Mouse (Mus musculus) CH12.LX (cell line): ENCODE data around the gene Rasgrp2.

ENCODE experiments used
- BHLHE40 ChIP-seq: IDR thresholded peaks from 2 replicates; pipeline ENCODE4 v1.6.1; 2011; ENCODE audit warnings: mild to moderate bottlenecking, low read depth, low read length, improper control_type of control experiment
- CTCF ChIP-seq, 2 experiments: IDR thresholded peaks in 1 of 2; conservative IDR thresholded peaks in 1 of 2; 2 replicates each; pipeline ENCODE4 v1.5.1; 2011 to 2012; ENCODE audit warnings: low read depth in 2 of 2, low read length in 2 of 2, improper control_type of control experiment in 1 of 2, inconsistent platforms in 1 of 2, mild to moderate bottlenecking in 1 of 2, moderate library complexity in 1 of 2
- EP300 ChIP-seq: IDR thresholded peaks from 2 replicates; pipeline ENCODE4 v1.6.1; 2011; ENCODE audit warnings: low read length, improper control_type of control experiment
- HCFC1 ChIP-seq: IDR thresholded peaks from 2 replicates; pipeline ENCODE4 v1.6.1; 2012; ENCODE audit warnings: low read depth, mild to moderate bottlenecking, inconsistent platforms, low read length, improper control_type of control experiment
- JUND ChIP-seq: conservative IDR thresholded peaks from 2 replicates; pipeline ENCODE4 v1.6.1; 2011; ENCODE audit warnings: low read depth, low read length, improper control_type of control experiment
- MAFK ChIP-seq: IDR thresholded peaks from 2 replicates; pipeline ENCODE4 v1.6.1; 2011; ENCODE audit warnings: low read length, improper control_type of control experiment; ENCODE audit not compliant: insufficient replicate concordance
- POLR2A ChIP-seq: IDR thresholded peaks from 2 replicates; pipeline ENCODE4 v1.6.1; 2011; ENCODE audit warnings: low read depth, mild to moderate bottlenecking, improper control_type of control experiment, low read length
- POLR2AphosphoS2 ChIP-seq: IDR thresholded peaks from 2 replicates; pipeline ENCODE4 v1.6.1; 2011; ENCODE audit warnings: low read depth, low read length, improper control_type of control experiment
- UBTF ChIP-seq: IDR thresholded peaks from 2 replicates; pipeline ENCODE4 v1.6.1; 2012; ENCODE audit warnings: low read depth, mild to moderate bottlenecking, inconsistent platforms, low read length, improper control_type of control experiment, moderate library complexity
- USF1 ChIP-seq: IDR thresholded peaks from 2 replicates; pipeline ENCODE4 v1.6.1; 2014; ENCODE audit warnings: low read depth, mild to moderate bottlenecking, inconsistent platforms, low read length, improper control_type of control experiment
- USF2 ChIP-seq: conservative IDR thresholded peaks from 2 replicates; pipeline ENCODE4 v1.6.1; 2011; ENCODE audit warnings: low read depth, low read length, improper control_type of control experiment
- ZNF384 ChIP-seq: IDR thresholded peaks from 2 replicates; pipeline ENCODE4 v1.6.1; 2012; ENCODE audit warnings: low read depth, low read length, improper control_type of control experiment, inconsistent platforms

- TF ChIP-seq MAFK (no peak), CTCF (conservative IDR thresholded peaks at IDR 0.05 in 1 of 2, IDR thresholded peaks at IDR 0.05 in 1 of 2; ENCODE audit: low read depth in 2 of 2, low read length in 2 of 2) (no peak), POLR2A (no peak), HCFC1 (no peak), BHLHE40 (no peak), USF2 (no peak), ZNF384 (no peak), USF1 (no peak), POLR2AphosphoS2 (no peak), UBTF (no peak), JUND (no peak), EP300 (no peak)
These were observed 16.7 kb upstream of the Rasgrp2 start for GRCm38 (mm10) chr19:6382323-6382924.
